ENCODE assay signal across 8 mouse cellular contexts in the genomic region with DNA sequence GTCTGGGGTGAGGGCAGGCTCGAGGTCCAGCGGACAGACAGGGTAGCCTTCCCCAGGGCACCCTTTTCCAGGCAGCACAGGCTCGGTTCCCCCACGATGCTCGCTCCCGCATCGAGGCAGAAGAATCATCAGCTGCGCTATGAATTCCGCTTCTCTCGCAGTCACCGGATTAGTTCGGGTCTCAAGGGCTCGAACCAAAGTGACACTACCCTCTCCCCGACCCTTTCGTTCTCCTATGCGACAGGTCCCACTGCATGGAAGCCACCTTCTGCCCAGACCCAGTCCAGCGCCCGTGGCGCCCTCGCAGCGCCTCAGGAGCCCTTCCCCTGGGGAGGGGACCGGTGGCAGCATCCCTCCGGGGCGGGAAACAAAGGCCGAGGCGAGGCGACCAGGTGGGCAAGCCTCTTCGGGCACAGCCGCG. TPM values are rescaled to one million over a fixed set of nuclear protein-coding genes. Genes with fewer than 3 reads are reported as not detected.
DNase-seq lines count a peak whose midpoint lies in the region; ATAC-seq and TF ChIP-seq lines count a peak whose summit lies in the region.

No protein-coding gene starts in this region.

- DNase-seq in heart, adult 2 months = no peak
- no peak for DNase-seq in heart, adult 8-10 months (ENCODE audit: low spot score)
- DNase-seq in 3134 (ENCODE audit: extremely low read depth, insufficient read length, low spot score) = peak; percentile 9
- no peak for DNase-seq in embryonic facial prominence, embryonic 11.5 days (ENCODE audit: low spot score)
- DNase-seq in intestine, embryonic 14.5 days (ENCODE audit: low spot score) = no peak
- DNase-seq in neural tube, embryonic 10.5 days (ENCODE audit: extremely low spot score, low spot score) = peak; percentile 56
- no peak for DNase-seq in adipocyte (ENCODE audit: low spot score)
- DNase-seq in left cerebral cortex, adult 18-20 months (ENCODE audit: low spot score in 2 of 2) = no peak

- ATAC-seq in embryonic facial prominence, embryonic 11.5 days (replicated peaks; ENCODE audit: insufficient number of reproducible peaks, low FRiP score, low TSS enrichment, low read depth) = 0 out of 2 replicates have a peak, but pooled peaks have one; percentile 4
- ATAC-seq in intestine, embryonic 14.5 days (replicated peaks; ENCODE audit: low FRiP score, low TSS enrichment, low read depth) = peak; percentile 24

- under 1% methylated on average over 30 of the region's 30 CpGs for WGBS in heart, adult 2 months
- WGBS in embryonic facial prominence, embryonic 11.5 days = 0% methylated on average over 30 of the region's 30 CpGs
- WGBS in intestine, embryonic 14.5 days = 1% methylated on average over 30 of the region's 30 CpGs

- intact Hi-C loops in heart, adult 2 months (cut with DNase I) = loop anchor here (2.0 kb wide), 1 partner anchor 236 kb away; no protein-coding TSS in a partner anchor

- H3K9ac ChIP-seq in heart, adult 2 months (ENCODE audit: low read depth, low read length) = peak overlapping the region; percentile 59
- peak overlapping the region; percentile 70 for H3K9ac ChIP-seq in embryonic facial prominence, embryonic 11.5 days (replicated peaks; ENCODE audit: low read length)
- peak overlapping the region; percentile 53 for H3K9ac ChIP-seq in intestine, embryonic 14.5 days (ENCODE audit: low read length)

- H3K4me2 ChIP-seq in embryonic facial prominence, embryonic 11.5 days (ENCODE audit: low read depth, low read length) = peak overlapping the region; percentile 95
- peak overlapping the region; percentile 96 for H3K4me2 ChIP-seq in intestine, embryonic 14.5 days (ENCODE audit: low read length)

- no peak for TF ChIP-seq EP300 in heart, adult 2 months (IDR thresholded peaks at IDR 0.05; ENCODE audit: insufficient read depth, low read depth, low read length)

- no peaks in the 10 kb centered on the region for H3K9me3 ChIP-seq in embryonic facial prominence, embryonic 11.5 days (replicated peaks; ENCODE audit: control insufficient read depth, low read length)
- no peaks in the 10 kb centered on the region for H3K9me3 ChIP-seq in intestine, embryonic 14.5 days (ENCODE audit: control insufficient read depth, low read length)

- peaks cover 4% of the 10 kb centered on the region for H3K27me3 ChIP-seq in heart, adult 2 months (ENCODE audit: control insufficient read depth, insufficient read depth, low read length)
- no peaks in the 10 kb centered on the region; the same call in 1 of the 2 replicates for H3K27me3 ChIP-seq in embryonic facial prominence, embryonic 11.5 days (ENCODE audit: control insufficient read depth, insufficient read depth, low read length)
- H3K27me3 ChIP-seq in intestine, embryonic 14.5 days (replicated peaks; ENCODE audit: control insufficient read depth, insufficient read depth, low read length) = peaks cover 19% of the 10 kb centered on the region

- H3K4me3 ChIP-seq in heart, adult 2 months = peak overlapping the region; percentile 39
- peak overlapping the region; percentile 61 for H3K4me3 ChIP-seq in embryonic facial prominence, embryonic 11.5 days (ENCODE audit: low read depth, low read length)
- H3K4me3 ChIP-seq in intestine, embryonic 14.5 days (ENCODE audit: low read depth, low read length) = peak overlapping the region; percentile 67

- no peaks in the 10 kb centered on the region for H3K79me2 ChIP-seq in heart, adult 2 months (replicated peaks; ENCODE audit: control insufficient read depth, insufficient read depth, low read length)

- H3K27ac ChIP-seq in heart, adult 2 months = peak overlapping the region; percentile 28; the same call in 1 of the 2 replicates
- H3K27ac ChIP-seq in embryonic facial prominence, embryonic 11.5 days (replicated peaks; ENCODE audit: low read depth, low read length) = no peak overlapping the region
- H3K27ac ChIP-seq in intestine, embryonic 14.5 days (ENCODE audit: low read depth) = no peak overlapping the region

- no peaks in the 10 kb centered on the region for H3K4me1 ChIP-seq in heart, adult 2 months (ENCODE audit: control insufficient read depth, insufficient read depth, low read length)
- no peaks in the 10 kb centered on the region for H3K4me1 ChIP-seq in embryonic facial prominence, embryonic 11.5 days (ENCODE audit: control insufficient read depth, insufficient read depth, low read length)
- peaks cover 5% of the 10 kb centered on the region; the same call in 1 of the 2 replicates for H3K4me1 ChIP-seq in intestine, embryonic 14.5 days (replicated peaks; ENCODE audit: control insufficient read depth, insufficient read depth, low read length)

- no peaks in the 10 kb centered on the region for H3K36me3 ChIP-seq in heart, adult 2 months (ENCODE audit: control insufficient read depth, insufficient read depth, low read length)
- H3K36me3 ChIP-seq in embryonic facial prominence, embryonic 11.5 days (replicated peaks; ENCODE audit: control insufficient read depth, insufficient read depth, low read depth, low read length) = no peaks in the 10 kb centered on the region
- no peaks in the 10 kb centered on the region for H3K36me3 ChIP-seq in intestine, embryonic 14.5 days (ENCODE audit: control insufficient read depth, insufficient read depth, low read length)

- TF ChIP-seq CTCF in heart, adult 2 months (IDR thresholded peaks at IDR 0.05) = no peak

- TF ChIP-seq POLR2A in heart, adult 2 months (IDR thresholded peaks at IDR 0.05; ENCODE audit: insufficient read depth, low read depth, low read length) = no peak

RNA-seq across cellular contexts. Expression of gene Tmem108, which starts 0.5 kb away (rescaled TPM):
- 1 to 10 TPM; 4.6 to 4.7 TPM for total RNA-seq in heart, adult 2 months (2021)
- 8.7 and 9.1 TPM in 2 replicates for polyA plus RNA-seq in heart, adult 2 months (2012; rRNA removed)
- 1 to 10 TPM; 3.7 to 4.7 (median 4.4) TPM for total RNA-seq in heart, adult 8-10 months (2022)
- 14.2 and 17.3 TPM in 2 replicates for polyA plus RNA-seq in embryonic facial prominence, embryonic 11.5 days (2014; fragmentation: Nextera tagmentation; extraction: Ambion mirVana)
- 21.2 and 22.1 TPM in 2 replicates for polyA plus RNA-seq in intestine, embryonic 14.5 days (2014; fragmentation: Nextera tagmentation; extraction: Ambion mirVana)
- 10 to 100 TPM; 23.7 to 25.9 TPM for total RNA-seq in left cerebral cortex, adult 18-20 months (2021)

Comparison
In these comparisons a context has a peak if more than half of its experiments do, and no peak if none do; other contexts are left out.
1. DNase-seq: peak in 3134 (single experiment) and neural tube, embryonic 10.5 days (single experiment); none in heart, adult 2 months (0 of 2), heart, adult 8-10 months (single experiment), embryonic facial prominence, embryonic 11.5 days (single experiment), intestine, embryonic 14.5 days (single experiment), adipocyte (single experiment) and left cerebral cortex, adult 18-20 months (0 of 2).
2. RNA of gene Tmem108, which starts 0.5 kb away (total RNA-seq): 23.7 to 25.9 TPM in left cerebral cortex, adult 18-20 months; 4.6 to 4.7 TPM in heart, adult 2 months and 3.7 to 4.7 TPM in heart, adult 8-10 months; every median in the first group is over 4 times any median in the second.
3. Peak in every context shown above with its lines, with median percentiles within 50 percentile points of each other: H3K4me3 ChIP-seq and H3K9ac ChIP-seq.